Mouse (Mus musculus): Measurements from ENCODE around the gene 1700066M21Rik.
A peak's percentile ranks its signal among the peaks of the same experiment; 100 is the strongest.

Gene 1700066M21Rik

DNA sequence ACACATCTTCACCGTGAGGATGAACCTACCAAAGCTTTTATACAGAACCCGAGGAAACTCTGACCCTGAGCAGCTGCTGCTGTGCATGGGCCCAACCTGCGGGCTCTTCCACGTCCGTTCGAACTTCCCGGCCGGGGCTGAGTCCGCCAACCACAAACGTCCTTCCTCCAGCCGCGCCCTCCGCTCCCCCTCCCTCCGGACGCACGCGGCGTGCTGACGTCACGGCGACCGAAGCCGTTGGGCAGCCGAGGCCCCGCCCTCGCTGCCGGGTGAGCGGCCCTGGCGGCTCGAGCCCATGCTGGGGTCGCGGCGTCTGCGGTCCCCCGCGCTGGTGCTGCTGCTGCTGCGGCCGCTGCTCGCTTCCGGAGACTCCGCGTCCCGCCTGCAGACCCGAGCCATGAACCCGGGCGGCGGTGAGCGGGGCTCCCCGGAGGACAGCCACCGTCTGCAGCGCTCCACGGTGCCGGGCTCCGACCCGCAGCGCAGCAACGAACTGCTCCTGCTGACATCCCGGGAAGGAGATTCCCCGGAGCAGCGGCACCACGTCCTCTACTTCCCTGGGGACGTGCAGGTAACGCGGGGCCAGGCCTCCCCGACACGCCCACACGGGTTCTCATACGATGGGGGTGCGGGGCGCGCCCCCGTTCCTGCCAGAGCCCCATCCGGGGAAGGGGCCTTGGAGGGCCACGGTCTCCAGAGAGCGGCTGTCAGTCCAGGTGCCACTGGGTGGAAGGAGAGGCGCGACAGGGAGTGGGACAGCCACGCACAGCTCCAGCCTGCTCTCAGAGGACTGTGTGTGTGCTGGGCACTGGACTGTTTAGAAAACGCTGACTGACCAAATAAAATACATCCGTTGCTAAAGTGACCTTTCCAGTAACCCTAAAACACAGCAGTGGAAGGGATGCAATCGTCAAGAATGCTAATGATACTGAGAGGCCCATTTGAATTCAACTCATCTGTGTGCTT, at the start of gene 1700066M21Rik:
TSS of gene 1700066M21Rik (plus strand) at position 245 of the 966 bp plus-strand sequence.
- peak within 1 kb of the TSS; percentile 96 for H3K4me3 ChIP-seq (replicated peaks; ENCODE audit: low read length)
- H3K9me3 ChIP-seq (ENCODE audit: low read length), result 0 out of 2 replicates have a peak, but pooled peaks cover 3% of the 10 kb centered on the region
- peaks cover 26% of the 10 kb centered on the region for H3K36me3 ChIP-seq (ENCODE audit: insufficient read depth, low read length)
- no peak for TF ChIP-seq POU5F1 (IDR thresholded peaks at IDR 0.05; ENCODE audit: borderline replicate concordance, low read length)
- TF ChIP-seq CTCF (conservative IDR thresholded peaks at IDR 0.05; ENCODE audit: low read length), result no peak
- TF ChIP-seq NANOG (IDR thresholded peaks at IDR 0.05; ENCODE audit: borderline replicate concordance, low read length), result no peak
- peaks cover 27% of the 10 kb centered on the region for H3K4me1 ChIP-seq (replicated peaks; ENCODE audit: low read depth, low read length)
- no peaks in the 10 kb centered on the region for H3K27me3 ChIP-seq (ENCODE audit: insufficient read depth, low read length)

DNA sequence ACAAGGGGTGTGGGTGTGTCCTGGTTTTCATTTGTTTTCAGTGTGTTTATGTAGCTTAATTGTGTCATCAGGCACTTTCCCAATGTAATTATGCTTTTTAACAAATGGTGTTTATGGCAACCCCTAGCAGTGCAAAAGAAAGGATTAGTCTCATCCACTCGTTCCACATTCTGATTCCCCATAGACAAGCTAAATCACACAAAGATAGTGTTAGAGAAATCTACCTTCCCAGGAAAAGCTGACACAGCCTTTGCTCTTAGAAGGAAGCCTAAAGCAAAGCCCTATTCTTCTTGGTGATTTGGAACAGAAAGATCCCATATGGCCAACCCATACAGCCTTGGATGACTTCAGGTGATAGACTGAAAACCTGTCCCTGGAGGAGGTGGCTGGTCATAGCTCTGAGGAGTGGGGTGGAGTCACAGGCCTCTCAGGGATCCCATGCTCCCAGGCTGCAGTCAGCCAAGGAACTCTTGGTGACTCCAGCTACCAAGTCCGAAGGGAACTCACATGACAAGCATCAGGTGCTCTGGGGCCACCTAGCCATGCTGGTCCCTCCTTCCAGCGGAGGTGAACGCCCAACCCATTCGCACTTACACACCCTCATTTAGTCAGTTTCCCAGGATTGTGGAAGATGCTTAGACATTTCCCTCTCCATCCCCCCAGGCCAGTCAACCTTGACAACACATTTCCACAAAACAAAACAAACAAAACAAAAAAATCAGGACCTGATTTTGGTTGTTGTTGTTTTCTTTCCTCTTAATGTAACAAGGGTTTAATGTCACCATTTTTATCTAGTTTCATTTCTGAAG, 47.9 kb upstream of the 1700066M21Rik start:
- no peaks in the 10 kb centered on the region for H3K9me3 ChIP-seq (ENCODE audit: low read length)
- no peaks in the 10 kb centered on the region for H3K27me3 ChIP-seq (ENCODE audit: insufficient read depth, low read length)
- no peaks in the 10 kb centered on the region for H3K36me3 ChIP-seq (ENCODE audit: insufficient read depth, low read length)
- H3K4me3 ChIP-seq (replicated peaks; ENCODE audit: low read length), result no peak overlapping the region
- TF ChIP-seq NANOG (IDR thresholded peaks at IDR 0.05; ENCODE audit: borderline replicate concordance, low read length) (no peak), CTCF (conservative IDR thresholded peaks at IDR 0.05; ENCODE audit: low read length) (no peak), POU5F1 (IDR thresholded peaks at IDR 0.05; ENCODE audit: borderline replicate concordance, low read length) (no peak)
- peaks cover 31% of the 10 kb centered on the region for H3K4me1 ChIP-seq (replicated peaks; ENCODE audit: low read depth, low read length)

DNA sequence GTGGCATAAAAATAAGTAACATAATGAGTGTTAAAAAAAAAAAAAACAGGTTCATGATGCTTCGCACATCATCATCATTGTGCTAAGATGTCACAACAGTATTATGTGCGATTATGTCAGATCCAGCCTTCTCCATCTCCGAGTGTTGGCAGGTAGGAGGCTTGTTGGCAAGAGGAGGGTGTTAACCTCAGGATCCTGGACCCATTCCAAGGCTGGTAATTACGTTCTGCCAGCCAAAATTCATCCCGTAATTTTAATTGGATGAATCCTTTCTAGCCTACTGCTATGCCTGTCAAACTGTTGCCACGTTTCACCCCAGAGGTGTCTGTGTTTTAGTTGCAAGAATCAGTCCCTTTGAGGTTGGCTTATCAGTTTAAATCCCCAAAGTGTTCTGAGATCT, 47.2 kb upstream of the 1700066M21Rik start:
- Histone ChIP-seq H3K4me3 (replicated peaks; ENCODE audit: low read length) (no peak overlapping the region), H3K9me3 (ENCODE audit: low read length) (no peaks in the 10 kb centered on the region), H3K36me3 (ENCODE audit: insufficient read depth, low read length) (no peaks in the 10 kb centered on the region), H3K4me1 (replicated peaks; ENCODE audit: low read depth, low read length) (peaks cover 31% of the 10 kb centered on the region), H3K27me3 (ENCODE audit: insufficient read depth, low read length) (no peaks in the 10 kb centered on the region)
- TF ChIP-seq NANOG (IDR thresholded peaks at IDR 0.05; ENCODE audit: borderline replicate concordance, low read length) (no peak), CTCF (conservative IDR thresholded peaks at IDR 0.05; ENCODE audit: low read length) (no peak), POU5F1 (IDR thresholded peaks at IDR 0.05; ENCODE audit: borderline replicate concordance, low read length) (no peak)

DNA sequence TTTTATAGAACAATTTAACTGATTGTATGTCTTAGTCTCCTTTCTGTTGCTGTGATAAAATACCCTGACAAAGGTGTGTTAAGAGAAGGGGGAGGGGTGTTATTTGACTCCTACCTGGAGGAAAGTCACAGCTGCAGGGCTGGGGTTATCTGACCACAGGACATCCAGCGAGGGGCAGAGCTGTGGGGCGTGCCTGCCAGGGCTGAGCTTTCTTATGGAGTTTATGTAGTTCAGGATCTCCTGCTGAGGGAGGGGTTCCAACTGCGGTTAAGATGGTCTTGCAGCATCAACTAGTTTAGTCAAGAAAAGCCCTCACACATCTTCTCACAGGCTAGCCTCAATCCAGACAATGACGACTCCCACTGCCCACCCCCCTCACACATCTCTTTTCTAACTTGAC, 45.4 kb upstream of the 1700066M21Rik start:
- Histone ChIP-seq H3K36me3 (ENCODE audit: insufficient read depth, low read length) (no peaks in the 10 kb centered on the region), H3K4me3 (replicated peaks; ENCODE audit: low read length) (no peak overlapping the region), H3K9me3 (ENCODE audit: low read length) (no peaks in the 10 kb centered on the region), H3K4me1 (replicated peaks; ENCODE audit: low read depth, low read length) (peaks cover 31% of the 10 kb centered on the region), H3K27me3 (ENCODE audit: insufficient read depth, low read length) (no peaks in the 10 kb centered on the region)
- TF ChIP-seq NANOG (IDR thresholded peaks at IDR 0.05; ENCODE audit: borderline replicate concordance, low read length) (no peak), POU5F1 (IDR thresholded peaks at IDR 0.05; ENCODE audit: borderline replicate concordance, low read length) (no peak), CTCF (conservative IDR thresholded peaks at IDR 0.05; ENCODE audit: low read length) (no peak)

DNA sequence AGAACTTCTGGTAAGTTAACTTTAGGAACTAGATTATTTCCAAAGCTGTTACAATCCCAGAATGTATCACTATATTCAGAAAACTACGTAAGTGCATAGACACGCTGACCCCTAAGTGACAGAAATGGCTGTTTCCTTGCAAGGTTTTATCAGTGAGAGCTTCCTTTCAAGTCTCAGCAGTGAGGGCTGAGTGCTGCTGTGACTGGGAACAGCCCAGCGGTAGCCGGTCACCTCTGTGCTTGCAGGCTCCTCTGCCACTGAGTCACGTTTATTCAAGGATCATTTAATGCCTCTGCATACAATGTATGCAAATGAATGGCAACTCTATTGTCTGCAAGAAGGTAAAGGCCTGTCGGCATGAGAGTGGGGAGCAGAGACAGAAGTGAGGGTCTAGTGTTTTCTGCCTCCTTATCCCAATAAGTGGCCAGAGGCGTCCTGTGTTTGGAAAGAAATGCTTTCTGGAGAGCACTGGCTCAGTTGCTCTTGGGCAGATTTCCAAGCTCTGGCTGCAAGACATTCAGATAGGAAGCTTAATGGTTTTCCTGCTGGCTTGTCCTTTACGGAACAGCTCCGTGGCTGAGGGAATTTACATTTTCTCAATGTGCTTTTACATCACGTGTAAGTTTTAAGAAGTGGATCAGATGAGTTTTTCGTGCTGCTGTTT, 43.7 kb upstream of the 1700066M21Rik start:
- TF ChIP-seq POU5F1 (IDR thresholded peaks at IDR 0.05; ENCODE audit: borderline replicate concordance, low read length) (no peak), CTCF (conservative IDR thresholded peaks at IDR 0.05; ENCODE audit: low read length) (no peak), NANOG (IDR thresholded peaks at IDR 0.05; ENCODE audit: borderline replicate concordance, low read length) (no peak)
- Histone ChIP-seq H3K36me3 (ENCODE audit: insufficient read depth, low read length) (no peaks in the 10 kb centered on the region), H3K4me1 (replicated peaks; ENCODE audit: low read depth, low read length) (peaks cover 31% of the 10 kb centered on the region), H3K4me3 (replicated peaks; ENCODE audit: low read length) (no peak overlapping the region), H3K27me3 (ENCODE audit: insufficient read depth, low read length) (no peaks in the 10 kb centered on the region), H3K9me3 (ENCODE audit: low read length) (no peaks in the 10 kb centered on the region)

DNA sequence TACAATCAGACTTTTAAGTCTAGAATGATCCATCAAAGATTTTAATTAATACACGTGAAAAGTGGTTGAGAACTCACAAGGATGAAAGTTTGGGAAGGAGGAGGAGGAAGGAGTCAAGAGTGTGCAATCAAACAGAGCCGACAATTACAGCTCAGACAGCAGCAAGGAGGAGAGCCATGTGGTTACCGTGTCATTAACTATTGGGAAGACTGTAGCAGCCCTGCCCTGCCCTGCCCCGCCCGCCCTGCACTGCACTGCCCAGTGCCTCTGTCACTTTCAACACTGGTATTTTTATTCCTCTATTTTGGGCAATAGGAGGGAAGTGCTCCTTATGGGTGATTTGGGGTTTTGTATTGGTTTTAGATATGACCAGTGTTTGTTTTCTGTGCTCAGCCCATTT, 42.2 kb upstream of the 1700066M21Rik start:
- Histone ChIP-seq H3K27me3 (ENCODE audit: insufficient read depth, low read length) (no peaks in the 10 kb centered on the region), H3K36me3 (ENCODE audit: insufficient read depth, low read length) (no peaks in the 10 kb centered on the region), H3K4me3 (replicated peaks; ENCODE audit: low read length) (no peak overlapping the region), H3K9me3 (ENCODE audit: low read length) (no peaks in the 10 kb centered on the region), H3K4me1 (replicated peaks; ENCODE audit: low read depth, low read length) (peaks cover 31% of the 10 kb centered on the region)
- TF ChIP-seq POU5F1 (IDR thresholded peaks at IDR 0.05; ENCODE audit: borderline replicate concordance, low read length) (no peak), CTCF (conservative IDR thresholded peaks at IDR 0.05; ENCODE audit: low read length) (no peak), NANOG (IDR thresholded peaks at IDR 0.05; ENCODE audit: borderline replicate concordance, low read length) (no peak)

GRCm38 (mm10) chr1:57339156-57339796, 38.1 kb upstream of the 1700066M21Rik start:
- H3K9me3 ChIP-seq (ENCODE audit: low read length), result no peaks in the 10 kb centered on the region
- no peaks in the 10 kb centered on the region for H3K27me3 ChIP-seq (ENCODE audit: insufficient read depth, low read length)
- peaks cover 20% of the 10 kb centered on the region for H3K4me1 ChIP-seq (replicated peaks; ENCODE audit: low read depth, low read length)
- no peak for TF ChIP-seq POU5F1 (IDR thresholded peaks at IDR 0.05; ENCODE audit: borderline replicate concordance, low read length)
- no peak for TF ChIP-seq NANOG (IDR thresholded peaks at IDR 0.05; ENCODE audit: borderline replicate concordance, low read length)
- TF ChIP-seq CTCF (conservative IDR thresholded peaks at IDR 0.05; ENCODE audit: low read length), result peak; percentile 83
- no peaks in the 10 kb centered on the region for H3K36me3 ChIP-seq (ENCODE audit: insufficient read depth, low read length)
- H3K4me3 ChIP-seq (replicated peaks; ENCODE audit: low read length), result no peak overlapping the region
